Mouse (Mus musculus) gastrocnemius, postnatal 10 days (tissue): Measurements from ENCODE around the gene Nudt3. TPM values are rescaled to one million over a fixed set of nuclear protein-coding genes. Genes with fewer than 3 reads are reported as not detected.
A peak's percentile ranks its signal among the peaks of the same experiment; 100 is the strongest.

Experiments
- DNase-seq: peaks from one replicate; pipeline ENCODE4 v3.0.0; 2021; ENCODE audit warnings: mixed read lengths
- total RNA-seq, 2 experiments: library from RNA; stranded (reverse); gene quantifications; 2 replicates each; pipeline ENCODE4 v1.2.3; 2021

The Nudt3 gene
- total RNA-seq, 2 experiments from 2014 or later: 267 to 291 TPM

- DNase-seq: peak; percentile 58
These were observed 75.9 kb downstream of the Nudt3 start for GRCm38 (mm10) chr17:27547253-27547868.

- DNase-seq: no peak
These were observed 76.7 kb downstream of the Nudt3 start for GRCm38 (mm10) chr17:27546574-27547085.

GRCm38 (mm10) chr17:27545991-27546390 lies 77.3 kb downstream of the Nudt3 start:
- DNase-seq: no peak

- no peak for DNase-seq
These were observed 78.7 kb downstream of the Nudt3 start for GRCm38 (mm10) chr17:27544551-27544950.

GRCm38 (mm10) chr17:27541984-27542383 lies 81.3 kb downstream of the Nudt3 start:
- no peak for DNase-seq

- no peak for DNase-seq
These were observed 82.0 kb downstream of the Nudt3 start for GRCm38 (mm10) chr17:27541261-27541660.

GRCm38 (mm10) chr17:27534718-27535117 lies 88.6 kb downstream of the Nudt3 start:
- peak; percentile 91 for DNase-seq

GRCm38 (mm10) chr17:27533354-27533753 lies 89.9 kb downstream of the Nudt3 start:
- no peak for DNase-seq

- DNase-seq: no peak
These were observed 91.2 kb downstream of the Nudt3 start for GRCm38 (mm10) chr17:27532095-27532494.

Other genes starting within 250 kb of the Nudt3 start
- gene Grm4, start 102.1 kb downstream of the Nudt3 start, total RNA-seq: under 1 TPM; 0.16 to 0.32 TPM
- 10 to 100 TPM; 24.9 to 27.0 TPM for gene Hmga1, start 67.0 kb downstream of the Nudt3 start, total RNA-seq
- 1 to 10 TPM; 3.5 to 4.7 TPM for gene AI413582, start 57.7 kb downstream of the Nudt3 start, total RNA-seq
- gene RPS10-NUDT3, start 11.7 kb upstream of the Nudt3 start, total RNA-seq: not detected
- gene Rps10, start 13.2 kb upstream of the Nudt3 start, total RNA-seq: 100 to 1,000 TPM; 708 to 712 TPM
- 1 to 10 TPM in 1 of 2 experiments, under 1 TPM in 1; 0.33 to 1.8 TPM for gene Pacsin1, start 32.0 kb upstream of the Nudt3 start, total RNA-seq
- gene Spdef, start 105.5 kb upstream of the Nudt3 start, total RNA-seq: under 1 TPM; 0.26 to 0.43 TPM
- 10 to 100 TPM; 76.7 to 78.6 TPM for gene D17Wsu92e, start 197.2 kb upstream of the Nudt3 start, total RNA-seq
- 10 to 100 TPM; 93.1 to 94.1 TPM for gene Snrpc, start 214.7 kb upstream of the Nudt3 start, total RNA-seq
- gene Uhrf1bp1, start 232.9 kb upstream of the Nudt3 start, total RNA-seq: 10 to 100 TPM; 15.0 to 20.4 TPM